Mouse (Mus musculus) frontal cortex, postnatal 36 days (tissue): ENCODE measurements around the gene Luc7l.
"Not testable (repeated sequence)": the region's sequence is repeated elsewhere in the genome, so short reads cannot be mapped to it uniquely, and the experiment has no call there.

Experiments
- DNase-seq, 2 experiments: peaks; one replicate each; pipeline ENCODE4 v3.0.0; 2022; ENCODE audit warnings: low spot score in 2 of 2

Luc7l gene

DNA sequence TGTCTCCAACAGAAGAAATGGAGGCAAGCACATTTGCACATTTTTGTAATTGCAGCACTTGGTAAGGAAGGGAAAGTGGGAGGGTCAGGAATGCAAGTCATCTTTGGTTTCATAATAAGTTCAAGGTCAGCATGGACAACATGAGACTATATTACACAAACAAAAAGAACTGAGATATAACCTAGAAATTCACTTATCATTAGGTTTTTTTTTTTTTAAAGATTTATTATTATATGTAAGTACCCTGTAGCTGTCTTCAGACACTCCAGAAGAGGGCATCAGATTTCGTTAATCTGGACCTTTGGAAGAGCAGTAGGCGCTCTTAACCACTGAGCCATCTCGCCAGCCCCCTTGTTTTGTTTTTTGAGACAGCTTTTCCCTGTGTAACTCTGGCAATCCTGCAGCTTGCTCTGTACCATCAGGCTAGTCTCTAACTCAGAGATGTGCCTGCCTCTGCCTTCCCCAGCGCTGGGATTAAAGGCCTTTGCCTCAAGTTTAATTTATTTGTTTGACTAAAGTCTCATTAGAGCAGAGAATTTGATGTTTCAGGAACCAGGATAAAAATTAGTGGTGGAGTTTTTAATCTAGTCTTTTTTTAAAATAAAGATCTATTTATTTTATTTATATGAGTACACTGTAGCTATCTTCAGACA lies 684 bp upstream of the Luc7l start:
- DNase-seq: no peak

GRCm38 (mm10) chr17:26253399-26253798 lies 703 bp downstream of the Luc7l start:
- DNase-seq: no peak

DNA sequence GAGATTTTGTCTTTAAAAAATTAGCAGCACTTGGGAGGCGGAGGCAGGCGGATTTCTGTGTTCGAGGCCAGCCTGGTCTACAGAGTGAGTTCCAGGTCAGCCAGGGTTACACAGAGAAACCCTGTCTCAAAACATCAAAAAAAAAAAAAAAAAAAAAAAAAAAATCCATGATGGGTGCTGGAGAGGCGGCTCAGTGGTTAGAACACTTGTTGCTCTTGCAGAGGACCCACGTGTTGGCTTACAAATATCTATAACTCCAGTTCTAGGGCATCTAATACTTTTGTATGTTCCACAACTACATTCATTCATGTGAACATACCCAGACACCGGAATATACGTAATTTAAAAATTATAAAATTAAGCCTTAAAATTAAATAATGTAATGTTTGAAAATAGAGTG lies 2.6 kb downstream of the Luc7l start:
- no peak for DNase-seq

GRCm38 (mm10) chr17:26261826-26262225 lies 9.1 kb downstream of the Luc7l start:
- no peak for DNase-seq

DNA sequence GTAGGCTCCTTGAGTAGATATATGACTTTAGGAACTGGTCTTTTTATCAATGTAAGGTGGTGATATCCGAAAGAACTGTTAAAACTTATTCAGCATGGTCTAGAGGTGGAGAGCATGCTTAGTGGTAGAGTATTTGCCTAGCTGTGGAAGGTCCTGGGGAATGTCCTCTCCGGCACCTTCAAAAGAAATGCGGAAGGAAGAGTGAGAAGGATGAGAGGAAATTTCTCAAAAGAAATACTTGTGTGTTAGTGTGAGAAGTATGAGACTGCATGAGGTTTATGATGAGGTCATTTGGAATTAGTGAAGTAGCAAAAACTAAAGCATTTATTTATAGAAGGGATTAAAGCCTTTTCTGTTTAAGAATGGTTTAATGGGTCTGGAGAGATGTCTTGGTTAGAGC lies 9.7 kb downstream of the Luc7l start:
- DNase-seq: no peak

GRCm38 (mm10) chr17:26268851-26269250 lies 16.2 kb downstream of the Luc7l start:
- no peak for DNase-seq

- not testable (repeated sequence) for DNase-seq
Observed at GRCm38 (mm10) chr17:26269577-26269976, 16.9 kb downstream of the Luc7l start.

- no peak for DNase-seq
Observed at GRCm38 (mm10) chr17:26272586-26272985, 19.9 kb downstream of the Luc7l start.

DNA sequence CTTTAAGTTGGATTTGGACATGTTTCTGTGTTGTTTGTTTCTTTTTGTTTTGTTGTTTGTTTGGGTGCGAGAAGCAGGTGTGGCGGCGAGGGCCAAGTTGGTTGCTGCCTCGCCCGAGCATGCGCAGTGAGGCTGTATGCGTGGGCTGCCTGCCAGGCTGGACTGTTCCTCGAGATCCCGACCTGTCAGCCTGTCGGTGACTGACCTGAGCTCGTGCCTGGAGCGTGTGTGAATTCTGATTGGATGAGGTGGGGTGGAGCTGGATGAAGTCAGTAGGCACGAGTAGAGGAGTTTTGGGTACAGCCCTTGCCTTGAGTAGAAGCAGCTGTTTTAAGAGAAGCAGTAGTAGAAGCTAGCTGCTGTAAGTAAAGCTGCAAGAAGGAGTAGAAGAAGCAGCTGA lies 23.2 kb downstream of the Luc7l start:
- no peak for DNase-seq

GRCm38 (mm10) chr17:26276711-26277110 lies 24.0 kb downstream of the Luc7l start:
- DNase-seq: peak; percentile 13 to 30

DNA sequence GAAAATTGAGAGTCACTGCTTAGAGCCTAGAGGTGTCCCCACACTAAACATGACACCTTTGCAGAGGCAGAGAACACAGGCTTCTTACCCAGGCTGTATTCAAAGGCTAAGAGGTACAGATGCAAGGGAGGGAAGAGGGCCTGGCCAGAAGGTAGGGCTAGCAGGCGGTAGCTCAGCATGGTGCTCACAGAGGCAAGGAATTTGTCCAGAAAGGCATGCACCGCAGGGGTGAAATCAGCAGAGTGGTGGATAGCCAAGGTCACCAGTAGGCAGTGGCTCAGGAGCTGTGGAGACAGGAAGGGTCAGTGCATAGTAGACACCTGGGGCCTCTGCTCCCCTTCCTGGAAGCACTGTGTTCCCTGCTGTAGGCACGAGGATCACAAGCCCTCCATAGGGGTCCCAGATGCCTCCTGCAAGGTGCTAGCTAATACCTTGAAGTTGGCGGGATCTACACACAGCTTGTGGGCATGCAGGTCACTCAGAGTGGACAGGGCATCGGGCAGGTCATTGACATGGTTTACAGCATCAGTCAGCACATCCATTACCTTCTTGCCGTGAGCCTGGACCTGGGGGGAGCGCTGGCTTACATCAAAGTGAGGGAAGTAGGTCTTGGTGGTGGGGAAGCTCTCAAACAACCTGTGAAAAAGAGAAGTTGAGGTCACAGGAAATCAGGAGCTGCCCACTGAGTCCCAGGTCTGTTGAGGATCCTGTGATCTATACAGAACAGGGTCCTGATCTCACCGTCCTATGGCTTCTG lies 33.7 kb downstream of the Luc7l start:
- no peak for DNase-seq

- DNase-seq: no peak
Observed at GRCm38 (mm10) chr17:26289475-26289874, 36.8 kb downstream of the Luc7l start.

GRCm38 (mm10) chr17:26298318-26298717 lies 45.6 kb downstream of the Luc7l start:
- DNase-seq: not testable (repeated sequence)

DNA sequence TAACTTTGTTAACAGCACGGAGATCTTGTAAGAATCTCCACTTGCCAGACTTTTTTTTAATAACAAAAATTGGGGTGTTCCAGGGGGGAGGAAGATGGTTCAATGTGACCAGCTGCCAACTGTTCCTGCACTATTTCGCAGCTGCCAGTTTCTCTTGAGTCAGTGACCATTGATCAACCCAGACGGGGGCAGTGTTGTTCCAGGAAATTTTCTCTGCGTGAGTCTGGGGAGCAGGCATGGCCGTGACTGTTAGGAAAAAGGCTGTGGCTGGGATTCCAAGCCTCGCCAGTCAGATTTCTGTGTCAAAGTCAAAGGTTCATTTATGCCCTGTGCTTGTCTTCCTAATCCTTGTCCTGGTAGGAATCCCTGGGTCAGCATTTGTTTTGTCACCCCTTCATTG lies 61.6 kb downstream of the Luc7l start:
- peak; percentile 83 to 84 for DNase-seq

DNA sequence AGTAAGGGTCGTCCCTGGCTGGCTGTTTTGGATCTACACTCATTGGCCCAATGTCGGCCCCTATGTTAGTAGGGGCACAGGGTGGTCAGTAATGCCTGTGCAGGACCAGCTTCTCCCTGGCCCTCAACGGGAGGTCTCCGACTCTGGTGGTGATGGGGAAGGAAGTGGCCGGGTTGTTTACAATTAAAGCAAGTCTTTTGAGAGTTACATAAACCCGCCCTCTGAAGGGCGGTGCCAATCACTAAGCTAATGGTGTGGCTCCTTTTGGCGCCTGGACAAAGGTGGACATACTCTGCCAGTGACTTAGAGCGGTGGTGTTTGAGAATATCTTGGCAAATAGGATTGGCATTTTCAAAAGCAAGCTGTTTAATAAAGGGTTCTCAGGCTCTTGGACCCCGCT lies 62.8 kb downstream of the Luc7l start:
- no peak for DNase-seq

GRCm38 (mm10) chr17:26318441-26318840 lies 65.7 kb downstream of the Luc7l start:
- no peak for DNase-seq
